14 mouse cellular contexts compared by ENCODE assay signal in genomic region chr12:17058490-17058889, GRCm38 (mm10). TPM values are rescaled to one million over a fixed set of nuclear protein-coding genes. Genes with fewer than 3 reads are reported as not detected.
"Had no signal": no experiment of that assay in that cellular context is flagged by ENCODE, and none has a peak within 500 bp of the region (broad histone marks: within the 10 kb centered on the region; RNA-seq: fewer than 3 reads in every experiment).

No protein-coding gene starts in this region.

- H3K4me3 ChIP-seq: limb, embryonic 10.5 days; liver, embryonic 15.5 days; midbrain, embryonic 13.5 days; neural tube, embryonic 12.5 days; stomach, embryonic 15.5 days had no signal

- DNase-seq: kidney, adult 18-20 months; kidney, postnatal 10 days; layer of hippocampus, adult 9-11 months; layer of hippocampus, postnatal 36 days; lung, adult 2 months; lung, postnatal 36 days; thymus, postnatal 4 days had no signal

- H3K27ac ChIP-seq: limb, embryonic 10.5 days; liver, embryonic 15.5 days; midbrain, embryonic 13.5 days; neural tube, embryonic 12.5 days; stomach, embryonic 15.5 days had no signal

- H3K9me3 ChIP-seq: limb, embryonic 10.5 days; liver, embryonic 15.5 days; midbrain, embryonic 13.5 days; neural tube, embryonic 12.5 days; stomach, embryonic 15.5 days had no signal

- H3K4me1 ChIP-seq: liver, embryonic 15.5 days; stomach, embryonic 15.5 days had no signal

- H3K27me3 ChIP-seq: liver, embryonic 15.5 days; midbrain, embryonic 13.5 days; neural tube, embryonic 12.5 days; stomach, embryonic 15.5 days had no signal

- ATAC-seq: lung, postnatal 0 days; midbrain, embryonic 13.5 days had no signal

- H3K4me2 ChIP-seq: liver, embryonic 11.5 days; liver, embryonic 15.5 days; midbrain, embryonic 13.5 days; neural tube, embryonic 12.5 days; stomach, embryonic 15.5 days had no signal

- H3K9ac ChIP-seq: liver, embryonic 15.5 days; midbrain, embryonic 13.5 days; neural tube, embryonic 12.5 days; stomach, embryonic 15.5 days had no signal

- H3K36me3 ChIP-seq: limb, embryonic 10.5 days; liver, embryonic 15.5 days; midbrain, embryonic 13.5 days; neural tube, embryonic 12.5 days; stomach, embryonic 15.5 days had no signal

RNA-seq across cellular contexts. Expression of gene 2410004P03Rik, which starts 47.0 kb away (rescaled TPM):
- polyA plus RNA-seq: liver, embryonic 15.5 days had no signal
